Mouse (Mus musculus): ENCODE data around the gene Rpl10.

The Rpl10 gene

GRCm38 (mm10) chrX:74281041-74281731 is 10.6 kb downstream of the Rpl10 start:
- DNase-seq (ENCODE audit: low read depth, low spot score) = peak; percentile 15

GRCm38 (mm10) chrX:74281732-74282394 is 11.3 kb downstream of the Rpl10 start, which contains the start of the genes Taz and Dnase1l1:
TSS of gene Taz (plus strand) at chrX:74281912.
TSS of gene Dnase1l1 (minus strand) at chrX:74282337.
- DNase-seq (ENCODE audit: low read depth, low spot score) = peak; percentile 94

- peak; percentile 92 for DNase-seq (ENCODE audit: low read depth, low spot score)
These were observed 11.9 kb downstream of the Rpl10 start for GRCm38 (mm10) chrX:74282395-74283091.

GRCm38 (mm10) chrX:74283092-74283437 is 12.5 kb downstream of the Rpl10 start:
- DNase-seq (ENCODE audit: low read depth, low spot score) = no peak

GRCm38 (mm10) chrX:74293431-74293830 is 22.8 kb downstream of the Rpl10 start:
- DNase-seq (ENCODE audit: low read depth, low spot score) = no peak

GRCm38 (mm10) chrX:74296538-74297448 is 26.2 kb downstream of the Rpl10 start, which contains the start of gene Atp6ap1:
TSS of gene Atp6ap1 (plus strand) at chrX:74297097.
- peak; percentile 97 for DNase-seq (ENCODE audit: low read depth, low spot score)

GRCm38 (mm10) chrX:74298348-74298747 is 27.7 kb downstream of the Rpl10 start:
- no peak for DNase-seq (ENCODE audit: low read depth, low spot score)

GRCm38 (mm10) chrX:74299721-74300120 is 29.1 kb downstream of the Rpl10 start:
- DNase-seq (ENCODE audit: low read depth, low spot score) = no peak

- DNase-seq (ENCODE audit: low read depth, low spot score) = peak; percentile 74
These were observed 34.5 kb downstream of the Rpl10 start, which contains the start of gene Gdi1 for GRCm38 (mm10) chrX:74304867-74305700. TSS of gene Gdi1 (plus strand) at chrX:74304998.

- peak; percentile 87 for DNase-seq (ENCODE audit: low read depth, low spot score)
These were observed 42.2 kb downstream of the Rpl10 start, which contains the start of gene Fam50a for GRCm38 (mm10) chrX:74312540-74313464. TSS of gene Fam50a (plus strand) at chrX:74313033.
